Mouse (Mus musculus): ENCODE measurements around the gene Pkd2. TPM values are rescaled to one million over a fixed set of nuclear protein-coding genes. Genes with fewer than 3 reads are reported as not detected.

Pkd2 gene
- polyA plus RNA-seq, 1 experiment from 2014 or later, result 4.5 TPM

- H3K27me3 ChIP-seq (replicated peaks; ENCODE audit: control insufficient read depth, insufficient read depth, low read length), result no peaks in the 10 kb centered on the region
- H3K27ac ChIP-seq (ENCODE audit: low read depth, low read length), result no peak overlapping the region
- no peaks in the 10 kb centered on the region for H3K9me3 ChIP-seq (ENCODE audit: control insufficient read depth)
- no peak for TF ChIP-seq CTCF (IDR thresholded peaks at IDR 0.05; ENCODE audit: low read depth)
- H3K4me2 ChIP-seq (replicated peaks; ENCODE audit: low read depth), result peak overlapping the region; percentile 79
- no peaks in the 10 kb centered on the region for H3K4me1 ChIP-seq (replicated peaks; ENCODE audit: control insufficient read depth, insufficient read depth, low read length)
- ATAC-seq, result no peak
- peaks cover 13% of the 10 kb centered on the region for H3K36me3 ChIP-seq (ENCODE audit: control insufficient read depth, insufficient read depth)
- peak overlapping the region; percentile 82; the same call in 1 of the 2 replicates for H3K9ac ChIP-seq (ENCODE audit: low read depth, low read length)
- WGBS, result 0% methylated on average over 2 of the region's 2 CpGs
- peak overlapping the region; percentile 96 for H3K4me3 ChIP-seq (ENCODE audit: low read depth, low read length)
Measured at GRCm38 (mm10) chr5:104507829-104508194, 48.6 kb downstream of the Pkd2 start.

DNA sequence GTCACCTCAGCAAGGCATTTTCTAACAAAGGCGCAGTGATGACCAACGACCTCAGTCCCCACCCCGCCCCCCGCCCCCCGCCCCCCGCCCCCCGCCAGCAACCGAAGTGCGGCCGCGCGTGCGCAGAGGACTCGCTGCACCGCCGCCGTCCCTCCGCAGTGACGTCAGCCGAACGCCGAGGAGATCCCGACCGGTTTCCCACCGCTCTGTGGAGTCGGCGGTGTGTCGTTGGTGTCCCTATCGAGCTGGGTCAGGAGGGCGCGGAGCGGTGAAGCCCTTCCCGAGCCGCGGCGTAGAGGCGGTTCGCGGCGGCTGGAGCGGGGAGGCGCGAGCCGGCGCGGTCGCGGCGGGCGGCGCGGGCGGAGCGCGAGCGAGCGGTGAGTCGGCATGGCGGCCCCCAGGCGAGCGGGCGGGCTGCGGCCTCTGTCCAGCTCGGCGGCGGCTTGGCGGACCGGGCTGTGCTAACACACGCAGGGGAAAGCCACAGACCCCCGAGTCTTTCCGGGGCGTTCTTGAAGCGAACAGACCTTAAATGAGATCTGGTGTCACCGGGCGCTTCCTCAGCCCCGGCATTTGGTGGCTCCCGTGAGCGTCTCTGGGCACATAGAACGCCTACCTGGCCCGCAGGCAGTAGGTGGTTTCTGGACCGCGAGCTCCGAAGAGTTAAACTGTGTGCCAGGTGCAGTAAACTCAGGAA, 49.1 kb downstream of the Pkd2 start, which contains the start of gene BC005561:
TSS of gene BC005561 (plus strand) at position 158 of the 697 bp plus-strand sequence.
- H3K4me2 ChIP-seq (replicated peaks; ENCODE audit: low read depth), result peak within 1 kb of the TSS; percentile 79
- peak within 1 kb of the TSS; percentile 96 for H3K4me3 ChIP-seq (ENCODE audit: low read depth, low read length)
- H3K36me3 ChIP-seq (ENCODE audit: control insufficient read depth, insufficient read depth), result peaks cover 8% of the 10 kb centered on the region
- no peaks in the 10 kb centered on the region for H3K9me3 ChIP-seq (ENCODE audit: control insufficient read depth)
- peak; percentile 91 for ATAC-seq
- peak within 1 kb of the TSS; percentile 82 for H3K9ac ChIP-seq (ENCODE audit: low read depth, low read length)
- no peaks in the 10 kb centered on the region for H3K27me3 ChIP-seq (replicated peaks; ENCODE audit: control insufficient read depth, insufficient read depth, low read length)
- no peaks in the 10 kb centered on the region for H3K4me1 ChIP-seq (replicated peaks; ENCODE audit: control insufficient read depth, insufficient read depth, low read length)
- no peak for TF ChIP-seq CTCF (IDR thresholded peaks at IDR 0.05; ENCODE audit: low read depth)
- under 1% methylated on average over 73 of the region's 83 CpGs for WGBS
- peak within 1 kb of the TSS; percentile 94 for H3K27ac ChIP-seq (ENCODE audit: low read depth, low read length)

GRCm38 (mm10) chr5:104511211-104511610, 52.0 kb downstream of the Pkd2 start:
- TF ChIP-seq CTCF (IDR thresholded peaks at IDR 0.05; ENCODE audit: low read depth), result no peak
- H3K9me3 ChIP-seq (ENCODE audit: control insufficient read depth), result no peaks in the 10 kb centered on the region
- 84% methylated on average over 3 of the region's 3 CpGs for WGBS
- H3K4me1 ChIP-seq (replicated peaks; ENCODE audit: control insufficient read depth, insufficient read depth, low read length), result no peaks in the 10 kb centered on the region
- no peak overlapping the region for H3K4me3 ChIP-seq (ENCODE audit: low read depth, low read length)
- no peaks in the 10 kb centered on the region for H3K27me3 ChIP-seq (replicated peaks; ENCODE audit: control insufficient read depth, insufficient read depth, low read length)
- H3K4me2 ChIP-seq (replicated peaks; ENCODE audit: low read depth), result no peak overlapping the region
- no peak overlapping the region for H3K27ac ChIP-seq (ENCODE audit: low read depth, low read length)
- no peak overlapping the region for H3K9ac ChIP-seq (ENCODE audit: low read depth, low read length)
- ATAC-seq, result no peak
- H3K36me3 ChIP-seq (ENCODE audit: control insufficient read depth, insufficient read depth), result no peaks in the 10 kb centered on the region; the same call in 1 of the 2 replicates

DNA sequence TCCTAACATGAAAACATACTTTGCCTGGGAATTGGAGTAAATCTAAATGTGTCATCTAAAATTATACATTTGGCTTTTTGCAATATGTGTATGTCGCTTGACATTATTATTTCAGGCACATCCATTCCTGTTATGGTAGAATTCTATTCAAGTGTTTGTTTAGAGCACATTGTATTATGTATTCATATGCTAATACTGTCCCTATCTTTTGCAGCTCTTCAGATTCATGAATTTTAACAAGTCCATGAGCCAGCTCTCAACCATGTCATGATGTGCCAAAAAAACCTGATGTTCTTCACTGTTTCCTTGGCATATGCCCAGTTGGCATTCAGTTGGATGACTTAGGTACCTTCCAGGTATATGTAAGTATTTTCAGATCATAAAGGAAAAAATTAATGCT, 79.4 kb downstream of the Pkd2 start:
- H3K36me3 ChIP-seq (ENCODE audit: control insufficient read depth, insufficient read depth), result peaks cover 44% of the 10 kb centered on the region
- no peaks in the 10 kb centered on the region for H3K4me1 ChIP-seq (replicated peaks; ENCODE audit: control insufficient read depth, insufficient read depth, low read length)
- no peak overlapping the region for H3K9ac ChIP-seq (ENCODE audit: low read depth, low read length)
- no peak overlapping the region for H3K4me3 ChIP-seq (ENCODE audit: low read depth, low read length)
- no peak for TF ChIP-seq CTCF (IDR thresholded peaks at IDR 0.05; ENCODE audit: low read depth)
- H3K9me3 ChIP-seq (ENCODE audit: control insufficient read depth), result no peaks in the 10 kb centered on the region
- WGBS, result 93% methylated on average over 1 of the region's 1 CpGs
- H3K27ac ChIP-seq (ENCODE audit: low read depth, low read length), result no peak overlapping the region
- H3K27me3 ChIP-seq (replicated peaks; ENCODE audit: control insufficient read depth, insufficient read depth, low read length), result no peaks in the 10 kb centered on the region
- no peak overlapping the region for H3K4me2 ChIP-seq (replicated peaks; ENCODE audit: low read depth)
- no peak for ATAC-seq

DNA sequence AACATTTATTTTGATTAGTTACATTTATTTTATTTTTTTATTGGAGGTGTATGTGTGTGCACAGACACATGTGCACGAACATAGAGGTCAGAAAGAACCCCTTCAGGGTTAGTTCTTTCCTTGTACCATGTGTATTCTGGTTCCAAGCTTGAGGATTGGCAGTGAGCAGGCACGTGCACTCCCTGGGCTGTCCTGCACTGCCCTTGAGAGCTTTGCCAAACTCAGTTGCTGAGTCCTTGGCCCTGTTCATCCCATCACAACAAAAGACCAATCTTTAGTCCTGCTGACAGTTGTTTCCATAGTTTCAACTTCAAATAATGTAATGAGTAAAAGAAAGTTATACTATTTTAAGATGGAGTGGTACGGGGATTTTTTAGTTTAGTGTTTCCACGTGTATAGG, 80.1 kb downstream of the Pkd2 start:
- H3K4me3 ChIP-seq (ENCODE audit: low read depth, low read length), result no peak overlapping the region
- TF ChIP-seq CTCF (IDR thresholded peaks at IDR 0.05; ENCODE audit: low read depth), result no peak
- no peak overlapping the region for H3K4me2 ChIP-seq (replicated peaks; ENCODE audit: low read depth)
- H3K9ac ChIP-seq (ENCODE audit: low read depth, low read length), result no peak overlapping the region
- H3K27me3 ChIP-seq (replicated peaks; ENCODE audit: control insufficient read depth, insufficient read depth, low read length), result no peaks in the 10 kb centered on the region
- WGBS, result 95% methylated on average over 4 of the region's 4 CpGs
- H3K9me3 ChIP-seq (ENCODE audit: control insufficient read depth), result no peaks in the 10 kb centered on the region
- H3K4me1 ChIP-seq (replicated peaks; ENCODE audit: control insufficient read depth, insufficient read depth, low read length), result no peaks in the 10 kb centered on the region
- H3K36me3 ChIP-seq (ENCODE audit: control insufficient read depth, insufficient read depth), result peaks cover 44% of the 10 kb centered on the region
- H3K27ac ChIP-seq (ENCODE audit: low read depth, low read length), result no peak overlapping the region
- ATAC-seq, result no peak

Other genes starting within 250 kb of the Pkd2 start
- not detected in 2 replicates for gene Ibsp, start 160.3 kb upstream of the Pkd2 start, polyA plus RNA-seq (2015; fragmentation: Nextera tagmentation; extraction: Ambion mirVana)
- not detected in 2 replicates for gene Mepe, start 134.1 kb upstream of the Pkd2 start, polyA plus RNA-seq (2015; fragmentation: Nextera tagmentation; extraction: Ambion mirVana)
- gene Spp1, start 24.3 kb upstream of the Pkd2 start, polyA plus RNA-seq (2015; fragmentation: Nextera tagmentation; extraction: Ambion mirVana), result 10.1 and 12.0 TPM in 2 replicates
- 4.3 and 5.4 TPM in 2 replicates for gene BC005561, start 48.9 kb downstream of the Pkd2 start, polyA plus RNA-seq (2015; fragmentation: Nextera tagmentation; extraction: Ambion mirVana)